Mouse (Mus musculus) bone marrow, adult 2 months (tissue): Measurements from ENCODE around the gene Dsp. TPM values are rescaled to one million over a fixed set of nuclear protein-coding genes. Genes with fewer than 3 reads are reported as not detected.

Experiments
- H3K27ac ChIP-seq: fragments of 200-500 bp; 2 replicates; pipeline ENCODE4 v1.5.1; 2012; ENCODE audit warnings: low read depth, mild to moderate bottlenecking, control low read depth, inconsistent platforms, low read length; ENCODE audit not compliant: control insufficient read depth, poor library complexity, insufficient read depth
- H3K4me1 ChIP-seq: fragments of 200-500 bp; 2 replicates; pipeline ENCODE4 v1.6.1; 2011; ENCODE audit warnings: low read length; ENCODE audit not compliant: control insufficient read depth, insufficient read depth
- H3K4me3 ChIP-seq: fragments of 200-500 bp; replicated peaks from 2 replicates; pipeline ENCODE3; 2011; ENCODE audit warnings: mild to moderate bottlenecking, low read depth, low read length, control low read depth; ENCODE audit not compliant: control insufficient read depth
- CTCF ChIP-seq: fragments of 200-500 bp; IDR thresholded peaks from 2 replicates; pipeline ENCODE4 v1.5.1; 2011; ENCODE audit warnings: low read length, control low read depth; ENCODE audit not compliant: control insufficient read depth, insufficient read depth
- POLR2A ChIP-seq: fragments of 200-500 bp; IDR thresholded peaks from 2 replicates; pipeline ENCODE4 v1.6.1; 2011; ENCODE audit warnings: low read depth, mild to moderate bottlenecking, control low read depth, low read length, borderline replicate concordance; ENCODE audit not compliant: control insufficient read depth
- WGBS: fragments of 180-500 bp; shearing (Covaris S2); methylation state at CpG from one replicate; pipeline ENCODE4 v1.1.7; 2018; 5-methylcytosine and 5-hydroxymethylcytosine counted together
- polyA plus RNA-seq: library from polyadenylated mRNA; stranded (reverse); fragments of >200 nt; gene quantifications from 2 replicates; pipeline ENCODE4 v1.2.4, GENCODE M21; 2011; ENCODE audit warnings: low replicate concordance; ENCODE audit not compliant: missing spikeins, insufficient read depth, insufficient read length

Dsp gene
- polyA plus RNA-seq, 1 experiment: 0.25 TPM

DNA sequence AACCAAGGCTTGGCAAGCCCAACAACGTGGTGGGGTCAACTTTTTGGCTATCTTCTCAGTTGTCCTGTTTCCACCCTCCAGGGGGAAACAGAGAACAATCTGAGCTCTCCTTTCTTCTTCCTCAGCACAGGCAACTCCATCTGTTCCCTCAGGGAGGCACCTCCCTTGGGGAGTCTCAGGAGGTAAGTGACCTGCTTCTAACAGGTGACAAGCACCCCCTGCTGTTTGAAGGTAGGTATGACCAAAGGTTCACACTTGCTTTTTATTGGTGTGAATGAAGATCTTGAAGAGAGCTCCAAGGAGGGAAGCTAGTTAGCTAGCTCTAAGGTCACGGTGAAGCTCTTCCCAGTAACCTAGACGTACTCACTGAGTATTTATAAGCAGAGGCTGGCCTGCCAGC is 84.3 kb downstream of the Dsp start:
- WGBS: 73% methylated on average over 3 of the region's 3 CpGs
- Histone ChIP-seq H3K4me1 (no peaks in the 10 kb centered on the region), H3K4me3 (no peak overlapping the region), H3K27ac (no peak overlapping the region)
- TF ChIP-seq POLR2A: no peak
- TF ChIP-seq CTCF: no peak

DNA sequence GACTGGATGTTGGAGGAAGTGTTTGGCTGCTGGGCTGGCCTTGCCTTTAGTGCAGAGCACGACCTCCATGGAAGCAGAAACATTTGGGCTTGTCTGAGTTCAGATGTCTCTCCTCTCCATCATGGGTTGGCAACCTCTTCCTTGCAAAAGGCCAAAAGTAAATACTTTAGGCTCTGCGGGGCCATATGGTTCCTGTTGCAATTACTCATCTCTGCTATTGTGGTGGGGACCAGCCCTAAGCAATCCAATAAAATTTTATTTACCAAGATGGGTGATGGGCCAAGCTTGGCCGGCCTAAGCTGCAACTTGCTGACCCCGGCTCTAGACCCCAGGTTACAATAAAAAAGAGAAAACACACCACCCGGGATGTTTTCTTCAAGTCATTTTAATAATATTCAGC is 97.1 kb downstream of the Dsp start:
- no peaks in the 10 kb centered on the region for H3K4me1 ChIP-seq
- 73% methylated on average over 5 of the region's 5 CpGs for WGBS
- TF ChIP-seq CTCF: no peak
- no peak for TF ChIP-seq POLR2A
- no peak overlapping the region for H3K27ac ChIP-seq
- H3K4me3 ChIP-seq: no peak overlapping the region

Other genes starting within 250 kb of the Dsp start
- gene Ssr1, start 157.1 kb upstream of the Dsp start, polyA plus RNA-seq: 43.0 and 56.0 TPM in 2 replicates
- gene Riok1, start 114.3 kb upstream of the Dsp start, polyA plus RNA-seq: 22.4 and 40.9 TPM in 2 replicates
- gene Cage1, start 114.2 kb upstream of the Dsp start, polyA plus RNA-seq: 0.70 and 0.74 TPM in 2 replicates
- 27.3 and 65.1 TPM in 2 replicates for gene Snrnp48, start 53.6 kb downstream of the Dsp start, polyA plus RNA-seq
- gene Bmp6, start 193.8 kb downstream of the Dsp start, polyA plus RNA-seq: 1.3 and 3.3 TPM in 2 replicates